Mouse (Mus musculus) limb, embryonic 10.5 days (tissue): ENCODE results near the gene Wdr75. TPM values are rescaled to one million over a fixed set of nuclear protein-coding genes. Genes with fewer than 3 reads are reported as not detected.

Experiments used
- DNase-seq: peaks from one replicate; pipeline ENCODE4 v3.0.0-alpha.2; 2017; ENCODE audit warnings: low spot score
- H3K27ac ChIP-seq: fragments of 300-500 bp; sonication (generic); 2 replicates; pipeline ENCODE4 v1.5.1; 2016; ENCODE audit warnings: mild to moderate bottlenecking
- H3K27me3 ChIP-seq: fragments of 300-500 bp; sonication (generic); 2 replicates; pipeline ENCODE4 v1.6.1; 2016; ENCODE audit warnings: low read depth, mild to moderate bottlenecking; ENCODE audit not compliant: poor library complexity, severe bottlenecking
- H3K36me3 ChIP-seq: fragments of 300-500 bp; sonication (generic); 2 replicates; pipeline ENCODE4 v1.6.1; 2016; ENCODE audit warnings: mild to moderate bottlenecking, moderate library complexity
- H3K4me1 ChIP-seq: fragments of 300-500 bp; sonication (generic); 2 replicates; pipeline ENCODE4 v1.6.1; 2016
- H3K4me3 ChIP-seq: fragments of 300-500 bp; sonication (generic); 2 replicates; pipeline ENCODE4 v1.5.1; 2016; ENCODE audit warnings: mild to moderate bottlenecking, moderate library complexity
- H3K9me3 ChIP-seq: fragments of 300-500 bp; sonication (generic); replicated peaks from 2 replicates; pipeline ENCODE4 v1.6.1; 2016; ENCODE audit warnings: mild to moderate bottlenecking
- WGBS: fragments of 180-500 bp; shearing (Covaris S2); methylation state at CpG from one replicate; pipeline ENCODE4 v1.1.7; 2016; 5-methylcytosine and 5-hydroxymethylcytosine counted together
- polyA plus RNA-seq: library from polyadenylated mRNA; unstranded; fragments of >200 nt; fragmentation: Nextera tagmentation; extraction: Ambion mirVana; gene quantifications from 2 replicates; pipeline ENCODE4 v1.2.1, GENCODE M21; 2016

The Wdr75 gene
- polyA plus RNA-seq, 1 experiment from 2014 or later = 100 TPM

DNA sequence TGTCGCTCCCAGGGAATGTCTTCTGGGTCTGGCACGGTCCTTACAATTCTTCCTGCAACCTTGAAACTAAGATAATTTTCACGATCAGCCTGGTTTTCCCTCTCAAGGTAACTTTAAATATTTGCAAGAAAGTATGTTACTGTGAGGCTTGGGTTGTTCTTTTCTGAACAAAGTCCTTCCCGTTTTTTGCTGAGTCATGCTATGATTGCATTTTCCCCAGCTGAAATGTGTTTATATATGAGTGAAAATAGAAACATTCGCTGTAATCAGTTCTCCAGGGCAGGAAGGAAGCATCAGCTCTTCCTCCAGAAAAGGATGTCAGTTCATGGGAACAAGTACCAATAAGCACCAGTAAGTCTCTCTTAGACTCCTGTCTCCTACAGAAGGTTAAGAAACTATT, 65.4 kb downstream of the Wdr75 start:
- Histone ChIP-seq H3K4me1 (peaks cover 10% of the 10 kb centered on the region), H3K27me3 (no peaks in the 10 kb centered on the region), H3K9me3 (no peaks in the 10 kb centered on the region), H3K4me3 (no peak overlapping the region), H3K36me3 (no peaks in the 10 kb centered on the region), H3K27ac (no peak overlapping the region)
- no peak for DNase-seq
- WGBS = 77% methylated on average over 5 of the region's 5 CpGs

DNA sequence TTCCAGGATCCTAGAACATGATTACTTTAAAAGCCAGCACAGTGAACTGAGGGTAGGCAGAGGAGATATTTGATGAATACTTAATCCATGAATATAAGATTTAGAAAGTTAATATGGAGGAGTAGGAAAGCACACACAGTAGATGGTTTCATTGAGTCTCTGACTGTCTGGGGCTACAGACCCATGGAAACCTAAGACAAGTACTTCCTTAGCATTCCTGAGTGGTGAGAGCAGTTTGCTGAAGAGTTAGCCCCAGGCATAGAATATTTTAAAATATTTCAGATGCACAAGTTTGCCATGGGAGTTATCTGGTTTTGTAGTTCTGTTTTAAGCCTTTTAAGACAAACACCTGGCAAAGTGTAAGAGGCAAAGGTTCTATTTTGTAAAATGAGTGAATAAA, 66.2 kb downstream of the Wdr75 start:
- Histone ChIP-seq H3K27ac (no peak overlapping the region), H3K4me1 (peaks cover 18% of the 10 kb centered on the region), H3K36me3 (no peaks in the 10 kb centered on the region), H3K9me3 (no peaks in the 10 kb centered on the region), H3K4me3 (no peak overlapping the region), H3K27me3 (no peaks in the 10 kb centered on the region)
- no peak for DNase-seq

DNA sequence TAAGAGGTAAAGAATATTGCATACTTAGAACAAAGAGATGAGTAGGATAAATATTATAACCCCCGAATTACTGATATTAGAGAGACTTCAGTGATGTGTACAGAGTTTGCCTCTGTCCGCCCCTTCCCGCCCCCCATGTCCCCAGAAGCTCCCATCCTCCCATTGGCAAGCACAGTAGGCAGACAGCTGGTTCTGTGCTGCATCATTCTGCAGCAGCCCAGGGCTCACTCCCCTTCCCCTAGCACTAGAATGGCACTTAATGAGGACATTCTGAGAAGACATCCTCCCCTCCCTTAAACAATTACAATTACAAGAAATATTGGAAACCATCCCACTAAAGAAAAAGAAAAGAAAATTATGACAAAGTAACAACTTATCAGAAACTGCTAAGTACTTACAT, 68.7 kb downstream of the Wdr75 start:
- Histone ChIP-seq H3K27me3 (no peaks in the 10 kb centered on the region), H3K9me3 (no peaks in the 10 kb centered on the region), H3K4me1 (peaks cover 33% of the 10 kb centered on the region), H3K4me3 (no peak overlapping the region), H3K36me3 (no peaks in the 10 kb centered on the region), H3K27ac (no peak overlapping the region)
- DNase-seq = no peak
- WGBS = 93% methylated on average over 3 of the region's 3 CpGs

DNA sequence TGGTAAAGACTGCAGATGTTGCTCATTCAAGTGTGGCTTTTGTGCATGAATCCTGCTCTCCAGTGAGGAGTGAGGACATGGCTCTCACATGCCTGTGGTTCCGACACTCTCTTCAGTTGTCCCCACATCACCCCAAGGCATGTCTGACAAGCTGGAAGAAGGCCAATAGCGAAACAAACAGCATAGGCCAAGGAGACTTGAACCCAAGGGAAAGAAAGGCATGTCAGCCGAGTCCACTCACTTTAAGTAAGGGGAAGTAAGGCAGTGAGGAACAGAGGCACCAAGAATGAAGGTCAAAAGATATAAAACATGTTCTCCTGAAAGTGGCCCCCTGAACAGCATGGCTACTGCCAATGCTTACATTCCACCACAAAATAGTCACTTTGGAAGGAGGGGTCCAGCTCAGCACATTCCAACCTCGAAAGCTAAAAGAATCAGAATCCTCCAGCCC, 69.6 kb downstream of the Wdr75 start:
- WGBS = 69% methylated on average over 4 of the region's 4 CpGs
- Histone ChIP-seq H3K4me3 (no peak overlapping the region), H3K27ac (peak overlapping the region; percentile 27; the same call in 1 of the 2 replicates), H3K36me3 (no peaks in the 10 kb centered on the region), H3K9me3 (no peaks in the 10 kb centered on the region), H3K4me1 (peaks cover 33% of the 10 kb centered on the region), H3K27me3 (no peaks in the 10 kb centered on the region)
- DNase-seq = no peak

DNA sequence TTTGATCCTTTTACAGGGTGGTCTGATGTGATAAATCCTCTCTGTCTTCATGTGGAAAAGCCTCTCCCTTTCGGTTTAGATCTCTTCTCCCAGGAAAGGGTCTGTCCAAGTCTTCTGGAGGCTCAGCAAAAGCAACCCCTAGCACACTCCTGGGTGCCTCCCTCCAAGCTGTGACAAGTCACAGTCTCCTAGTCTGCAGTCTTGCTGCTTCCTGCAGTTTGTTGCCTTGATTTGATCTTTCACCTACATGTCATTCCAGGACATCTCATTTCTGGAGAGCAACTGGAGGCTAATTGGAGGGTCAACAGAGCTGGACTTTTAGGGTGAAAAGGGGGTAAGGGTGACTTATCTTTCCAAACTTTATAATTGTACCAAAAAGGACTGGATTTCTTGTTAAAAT, 70.3 kb downstream of the Wdr75 start:
- no peak overlapping the region for H3K4me3 ChIP-seq
- no peaks in the 10 kb centered on the region for H3K27me3 ChIP-seq
- 27% methylated on average over 1 of the region's 1 CpGs for WGBS
- no peaks in the 10 kb centered on the region for H3K36me3 ChIP-seq
- DNase-seq = no peak
- H3K4me1 ChIP-seq = peaks cover 33% of the 10 kb centered on the region
- H3K27ac ChIP-seq = peak overlapping the region; percentile 71
- no peaks in the 10 kb centered on the region for H3K9me3 ChIP-seq

DNA sequence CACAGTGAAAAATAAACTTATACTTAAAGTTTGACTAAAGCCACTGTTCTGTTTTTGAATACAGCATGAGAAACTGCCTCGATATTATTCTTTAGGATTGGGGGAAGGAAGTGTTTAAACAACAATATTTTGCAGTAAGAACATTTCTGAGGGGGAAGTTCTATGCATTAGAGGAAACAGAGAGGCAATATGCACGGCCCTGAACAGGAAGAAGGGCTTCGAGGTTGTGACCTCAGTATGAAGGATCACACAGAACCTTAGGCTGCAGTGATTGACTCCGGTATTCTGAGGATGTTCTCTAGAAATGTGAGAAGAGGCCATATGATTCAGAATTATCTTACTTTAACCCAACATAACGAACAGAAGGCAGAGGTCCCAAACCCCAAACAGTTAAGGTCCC, 70.8 kb downstream of the Wdr75 start:
- Histone ChIP-seq H3K27ac (peak overlapping the region; percentile 71), H3K9me3 (no peaks in the 10 kb centered on the region), H3K4me3 (no peak overlapping the region), H3K4me1 (peaks cover 33% of the 10 kb centered on the region), H3K36me3 (no peaks in the 10 kb centered on the region), H3K27me3 (no peaks in the 10 kb centered on the region)
- DNase-seq = no peak
- 47% methylated on average over 5 of the region's 5 CpGs for WGBS

DNA sequence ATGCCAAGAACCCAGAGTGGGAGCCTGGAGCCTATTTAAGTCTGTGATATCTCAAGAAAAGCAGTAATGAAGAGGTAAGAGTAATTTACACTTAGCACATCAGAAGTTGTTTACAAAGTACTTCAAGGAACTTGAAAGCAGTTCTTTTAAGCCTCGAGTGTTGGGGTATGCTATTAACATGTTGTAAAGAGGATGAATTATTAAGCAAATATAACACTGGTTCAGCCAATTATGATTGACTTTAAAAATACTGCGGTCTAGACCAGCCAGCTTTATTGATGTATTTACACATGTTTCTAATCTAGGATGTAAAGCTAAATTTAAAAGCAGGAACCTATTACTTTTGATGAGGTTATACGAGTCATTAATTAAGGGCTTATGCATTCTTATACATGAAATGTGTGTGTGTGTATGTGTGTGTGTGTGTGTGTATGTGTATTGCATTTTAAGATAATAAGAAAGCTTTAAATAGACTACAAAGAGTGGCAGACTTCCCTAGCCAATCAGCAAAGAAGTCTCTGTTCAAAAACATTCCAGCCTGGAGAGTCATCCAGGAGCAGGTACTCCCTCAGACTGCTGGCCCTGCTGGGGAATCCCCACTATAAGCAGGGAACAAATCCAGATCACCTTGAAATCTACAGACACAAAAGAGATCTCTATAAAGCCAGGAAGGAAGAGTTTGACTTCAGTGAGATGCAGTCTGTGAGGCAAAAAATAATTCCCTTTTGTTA, 71.5 kb downstream of the Wdr75 start:
- Histone ChIP-seq H3K4me3 (no peak overlapping the region), H3K9me3 (no peaks in the 10 kb centered on the region), H3K36me3 (no peaks in the 10 kb centered on the region), H3K27ac (peak overlapping the region; percentile 71), H3K4me1 (peaks cover 33% of the 10 kb centered on the region), H3K27me3 (no peaks in the 10 kb centered on the region)
- DNase-seq = no peak
- WGBS = 20% methylated on average over 3 of the region's 3 CpGs

DNA sequence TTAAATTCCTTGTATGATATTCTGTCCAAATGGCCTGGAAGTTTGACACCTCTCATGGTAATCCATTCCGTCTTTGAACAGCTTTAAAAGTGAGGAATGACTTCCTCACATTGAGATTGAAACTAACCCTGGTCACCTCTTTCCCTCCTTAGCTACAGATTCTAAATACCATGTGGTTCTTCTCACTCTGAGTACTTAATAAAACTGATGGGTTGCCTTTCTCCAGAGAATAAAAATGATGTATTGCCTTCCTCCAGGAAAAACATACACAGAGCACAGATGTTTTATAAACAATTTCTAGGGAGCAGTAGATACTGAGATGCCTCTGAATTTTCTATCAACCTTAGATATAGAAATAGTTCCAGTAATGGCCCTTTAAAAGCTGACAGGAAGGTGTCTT, 73.1 kb downstream of the Wdr75 start:
- no peak overlapping the region for H3K27ac ChIP-seq
- no peaks in the 10 kb centered on the region for H3K9me3 ChIP-seq
- H3K36me3 ChIP-seq = no peaks in the 10 kb centered on the region
- no peak for DNase-seq
- H3K4me3 ChIP-seq = no peak overlapping the region
- WGBS = 49% methylated on average over 1 of the region's 1 CpGs
- H3K27me3 ChIP-seq = no peaks in the 10 kb centered on the region
- peaks cover 33% of the 10 kb centered on the region for H3K4me1 ChIP-seq

DNA sequence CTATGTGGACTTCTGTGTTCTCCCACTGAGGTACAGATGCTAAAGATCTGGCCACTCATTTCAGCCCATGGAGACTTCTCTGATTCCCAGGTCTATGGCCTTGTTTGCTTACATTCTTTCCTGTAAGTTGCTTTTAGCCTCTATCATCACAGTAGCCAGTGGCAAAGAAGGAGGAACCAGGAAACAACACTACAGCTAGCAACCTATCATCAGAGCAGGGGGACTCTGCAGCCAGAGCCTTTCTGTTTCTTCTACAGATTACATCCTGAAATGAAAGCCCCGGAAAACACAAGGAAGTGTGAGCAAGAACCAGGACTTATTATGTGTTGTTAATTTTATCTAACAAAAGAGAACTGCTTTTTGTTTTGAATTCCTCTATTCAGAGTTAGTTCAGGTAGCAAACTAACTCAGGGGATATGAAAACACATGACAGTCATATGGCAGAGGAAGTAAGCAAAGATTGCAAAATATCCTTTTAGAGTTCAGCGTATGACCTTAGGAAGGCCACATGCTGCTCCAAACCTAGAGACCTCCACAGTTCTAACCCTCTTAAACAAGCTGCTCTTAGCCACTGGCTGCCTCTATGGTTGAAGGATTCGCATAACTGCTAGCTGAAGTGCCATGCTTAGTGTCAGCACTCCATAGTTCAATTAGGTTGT, 73.6 kb downstream of the Wdr75 start:
- Histone ChIP-seq H3K4me1 (peaks cover 33% of the 10 kb centered on the region), H3K9me3 (no peaks in the 10 kb centered on the region), H3K36me3 (no peaks in the 10 kb centered on the region), H3K27me3 (no peaks in the 10 kb centered on the region), H3K27ac (no peak overlapping the region), H3K4me3 (no peak overlapping the region)
- no peak for DNase-seq
- WGBS = 82% methylated on average over 3 of the region's 3 CpGs

Other genes starting within 250 kb of the Wdr75 start
- gene Gm5269, start 95.1 kb downstream of the Wdr75 start, polyA plus RNA-seq = not detected in 2 replicates
- 5.0 and 6.6 TPM in 2 replicates for gene Slc40a1, start 131.4 kb downstream of the Wdr75 start, polyA plus RNA-seq